Mouse (Mus musculus): ENCODE measurements around the gene Rap1gds1. TPM values are rescaled to one million over a fixed set of nuclear protein-coding genes. Genes with fewer than 3 reads are reported as not detected.
A peak's percentile ranks its signal among the peaks of the same experiment; 100 is the strongest.

Rap1gds1 gene
- polyA plus RNA-seq, 1 experiment from 2014 or later, result 61.3 TPM

DNA sequence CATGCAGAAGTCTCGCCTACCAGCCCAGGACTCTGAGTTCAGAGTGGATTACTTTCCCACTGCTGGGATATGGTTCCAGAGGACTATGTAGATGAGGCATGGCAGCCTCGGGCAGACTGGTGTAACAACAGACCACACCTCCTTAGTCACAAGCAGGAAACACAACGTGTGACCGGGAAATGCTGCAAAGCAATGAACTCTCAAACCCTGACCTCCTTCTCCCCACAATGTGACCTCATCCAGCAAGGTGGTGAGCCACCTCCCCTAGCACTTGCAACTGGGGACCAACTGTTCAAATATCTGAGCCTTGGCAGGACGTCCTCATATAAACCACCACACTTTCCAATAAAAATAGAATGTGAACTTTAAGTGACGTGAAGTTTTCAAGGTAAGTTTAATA lies 41.8 kb downstream of the Rap1gds1 start:
- H3K36me3 ChIP-seq, result peaks cover 19% of the 10 kb centered on the region; the same call in 1 of the 2 replicates
- H3K27me3 ChIP-seq (ENCODE audit: insufficient read depth, poor library complexity, severe bottlenecking), result no peaks in the 10 kb centered on the region
- no peak overlapping the region for H3K27ac ChIP-seq
- H3K4me1 ChIP-seq (replicated peaks), result no peaks in the 10 kb centered on the region
- H3K4me3 ChIP-seq, result no peak overlapping the region
- WGBS, result 85% methylated on average over 6 of the region's 6 CpGs
- H3K9me3 ChIP-seq, result no peaks in the 10 kb centered on the region
- DNase-seq (ENCODE audit: low spot score), result no peak

GRCm38 (mm10) chr3:139030644-139031227 lies 44.3 kb downstream of the Rap1gds1 start:
- no peaks in the 10 kb centered on the region for H3K27me3 ChIP-seq (ENCODE audit: insufficient read depth, poor library complexity, severe bottlenecking)
- no peak overlapping the region for H3K4me3 ChIP-seq
- H3K36me3 ChIP-seq, result peaks cover 14% of the 10 kb centered on the region; the same call in 1 of the 2 replicates
- no peaks in the 10 kb centered on the region for H3K9me3 ChIP-seq
- no peak for DNase-seq (ENCODE audit: low spot score)
- no peak overlapping the region for H3K27ac ChIP-seq
- WGBS, result 95% methylated on average over 4 of the region's 4 CpGs
- no peaks in the 10 kb centered on the region for H3K4me1 ChIP-seq (replicated peaks)

DNA sequence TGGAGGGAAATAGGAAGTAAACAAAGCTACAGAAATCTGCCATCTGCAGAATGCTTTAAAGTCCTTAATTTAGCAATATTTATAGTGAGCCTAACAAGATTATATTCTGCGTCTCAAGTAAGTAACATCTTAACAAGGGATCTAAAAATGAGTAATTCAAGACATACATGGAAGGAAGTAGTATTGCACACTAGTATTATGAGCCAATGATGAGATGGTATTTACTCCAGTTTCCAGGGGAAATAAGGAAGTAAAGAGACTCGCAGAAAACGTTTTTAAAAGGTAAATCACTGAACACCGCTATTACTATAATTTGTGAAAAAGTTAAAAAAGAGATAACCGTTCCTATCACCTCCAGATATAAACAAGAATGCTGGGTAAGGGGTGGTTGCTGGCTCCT lies 49.9 kb downstream of the Rap1gds1 start:
- H3K4me3 ChIP-seq, result no peak overlapping the region
- 94% methylated on average over 5 of the region's 5 CpGs for WGBS
- H3K9me3 ChIP-seq, result no peaks in the 10 kb centered on the region
- peaks cover 11% of the 10 kb centered on the region; the same call in 1 of the 2 replicates for H3K36me3 ChIP-seq
- peaks cover 8% of the 10 kb centered on the region; the same call in 1 of the 2 replicates for H3K4me1 ChIP-seq (replicated peaks)
- no peak for DNase-seq (ENCODE audit: low spot score)
- no peaks in the 10 kb centered on the region for H3K27me3 ChIP-seq (ENCODE audit: insufficient read depth, poor library complexity, severe bottlenecking)
- no peak overlapping the region for H3K27ac ChIP-seq

DNA sequence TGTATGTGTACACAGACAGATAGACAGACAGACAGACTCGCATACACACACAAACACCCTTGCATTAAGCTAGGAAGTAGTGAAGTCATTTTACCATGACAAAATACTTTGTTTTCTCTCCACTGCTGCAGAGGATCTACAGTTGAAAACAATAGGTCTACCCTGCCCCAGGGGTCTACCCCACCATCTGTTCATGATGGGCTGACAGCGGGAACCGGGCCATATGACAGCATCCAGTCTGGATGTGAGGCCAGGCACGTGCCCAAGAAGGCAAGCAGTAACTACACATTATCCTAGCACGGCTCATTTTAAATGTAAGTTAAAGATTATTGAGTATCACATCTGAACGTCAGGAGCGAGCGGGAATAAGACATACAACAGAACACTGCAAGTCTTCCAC lies 51.4 kb downstream of the Rap1gds1 start:
- H3K9me3 ChIP-seq, result no peaks in the 10 kb centered on the region
- peaks cover 8% of the 10 kb centered on the region; the same call in 1 of the 2 replicates for H3K36me3 ChIP-seq
- DNase-seq (ENCODE audit: low spot score), result peak; percentile 36
- H3K27ac ChIP-seq, result no peak overlapping the region
- peaks cover 8% of the 10 kb centered on the region; the same call in 1 of the 2 replicates for H3K4me1 ChIP-seq (replicated peaks)
- WGBS, result 64% methylated on average over 8 of the region's 8 CpGs
- no peak overlapping the region for H3K4me3 ChIP-seq
- H3K27me3 ChIP-seq (ENCODE audit: insufficient read depth, poor library complexity, severe bottlenecking), result no peaks in the 10 kb centered on the region

DNA sequence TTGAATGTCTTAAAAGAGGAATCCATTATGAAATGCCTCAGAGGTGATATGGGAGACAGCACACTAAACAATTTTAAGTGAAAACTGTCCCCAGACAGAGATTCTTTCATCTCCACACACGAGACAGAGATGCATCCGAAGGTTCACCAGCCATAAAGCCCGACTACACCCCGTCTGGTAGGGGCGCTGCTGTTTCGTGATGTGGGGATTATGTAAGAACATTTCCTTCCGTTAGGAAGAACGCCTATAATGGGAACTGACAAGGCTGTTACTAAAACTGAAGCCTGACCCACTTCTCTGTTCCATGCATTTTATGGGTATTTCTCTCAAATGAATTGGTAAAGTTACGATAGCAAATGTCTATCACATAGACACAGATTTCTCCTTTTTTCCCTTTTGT lies 62.6 kb downstream of the Rap1gds1 start:
- no peak overlapping the region for H3K27ac ChIP-seq
- 93% methylated on average over 9 of the region's 9 CpGs for WGBS
- peaks cover 14% of the 10 kb centered on the region for H3K36me3 ChIP-seq
- no peaks in the 10 kb centered on the region for H3K27me3 ChIP-seq (ENCODE audit: insufficient read depth, poor library complexity, severe bottlenecking)
- no peaks in the 10 kb centered on the region for H3K4me1 ChIP-seq (replicated peaks)
- no peak for DNase-seq (ENCODE audit: low spot score)
- no peak overlapping the region for H3K4me3 ChIP-seq
- no peaks in the 10 kb centered on the region for H3K9me3 ChIP-seq

DNA sequence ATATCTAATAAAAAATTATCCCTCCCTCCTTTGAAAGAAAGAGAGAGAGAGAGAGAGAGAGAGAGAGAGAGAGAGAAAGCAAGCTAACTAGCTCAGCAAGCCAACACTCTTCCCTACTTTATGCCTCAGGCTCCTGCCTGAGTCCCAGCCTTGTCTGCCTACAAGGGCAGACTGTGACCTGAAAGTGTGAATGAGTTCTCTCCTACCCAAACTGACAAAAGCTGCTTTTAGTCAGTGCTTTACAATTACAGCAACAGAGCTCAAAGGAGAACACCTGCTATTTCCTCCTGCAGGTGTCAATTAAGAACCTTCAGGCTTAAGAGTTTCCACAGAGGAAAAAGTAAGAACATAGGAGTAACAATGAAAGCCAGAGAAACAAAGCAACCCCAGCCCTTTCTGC lies 69.3 kb downstream of the Rap1gds1 start:
- H3K9me3 ChIP-seq, result no peaks in the 10 kb centered on the region
- DNase-seq (ENCODE audit: low spot score), result no peak

GRCm38 (mm10) chr3:139002774-139003173 lies 72.2 kb downstream of the Rap1gds1 start:
- WGBS, result 84% methylated on average over 6 of the region's 6 CpGs
- H3K36me3 ChIP-seq, result peaks cover 4% of the 10 kb centered on the region; the same call in 1 of the 2 replicates
- no peaks in the 10 kb centered on the region for H3K9me3 ChIP-seq
- H3K27me3 ChIP-seq (ENCODE audit: insufficient read depth, poor library complexity, severe bottlenecking), result no peaks in the 10 kb centered on the region
- no peak overlapping the region for H3K4me3 ChIP-seq
- no peak overlapping the region for H3K27ac ChIP-seq
- no peak for DNase-seq (ENCODE audit: low spot score)
- H3K4me1 ChIP-seq (replicated peaks), result no peaks in the 10 kb centered on the region; the same call in 1 of the 2 replicates

More for the DNA sequence above, 69.3 kb downstream of the Rap1gds1 start:
- Histone ChIP-seq H3K27ac (no peak overlapping the region), H3K27me3 (ENCODE audit: insufficient read depth, poor library complexity, severe bottlenecking) (no peaks in the 10 kb centered on the region), H3K4me3 (no peak overlapping the region), H3K36me3 (0 out of 2 replicates have a peak, but pooled peaks cover 4% of the 10 kb centered on the region), H3K4me1 (replicated peaks) (no peaks in the 10 kb centered on the region; the same call in 1 of the 2 replicates)

DNA sequence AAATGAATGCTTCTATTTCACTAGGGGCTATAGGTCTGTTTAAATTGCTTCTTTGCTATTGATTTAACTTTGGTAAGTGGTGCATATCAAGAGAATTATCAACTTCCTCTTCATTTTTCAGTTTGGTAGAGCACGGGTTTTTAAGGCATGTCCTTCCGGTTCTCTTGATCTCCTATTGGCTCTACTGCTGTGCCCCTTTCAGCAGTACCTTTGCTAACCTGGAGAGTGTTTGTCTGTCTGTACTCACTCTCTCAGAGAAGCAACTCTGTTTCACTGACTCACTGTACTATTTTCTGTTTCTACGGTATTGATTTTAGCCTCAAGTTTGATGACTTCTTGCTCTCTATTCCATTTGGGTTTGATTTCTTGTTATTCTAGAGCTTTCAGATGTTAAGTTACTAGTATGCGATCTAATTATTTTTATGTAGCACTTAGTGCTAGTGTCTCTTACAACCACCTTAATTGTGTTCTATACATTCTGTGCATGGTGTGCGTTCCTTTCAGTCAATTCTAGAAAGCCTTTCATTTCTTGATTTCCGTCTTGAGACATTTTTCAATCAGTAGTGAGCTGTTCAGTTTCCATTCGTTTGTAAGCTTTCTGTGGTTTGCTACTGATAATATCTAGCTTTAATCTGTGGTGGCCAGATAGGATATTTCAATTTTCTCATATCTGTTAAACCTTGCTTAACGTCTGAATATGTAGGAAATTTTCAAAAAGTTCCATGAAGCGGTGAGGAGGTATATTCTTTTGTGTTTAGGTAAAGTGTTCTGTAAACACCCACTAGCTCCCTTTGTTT lies 74.7 kb downstream of the Rap1gds1 start:
- Histone ChIP-seq H3K4me1 (replicated peaks) (no peaks in the 10 kb centered on the region; the same call in 1 of the 2 replicates), H3K27me3 (ENCODE audit: insufficient read depth, poor library complexity, severe bottlenecking) (no peaks in the 10 kb centered on the region), H3K4me3 (no peak overlapping the region), H3K27ac (no peak overlapping the region), H3K36me3 (peaks cover 25% of the 10 kb centered on the region), H3K9me3 (peaks cover 3% of the 10 kb centered on the region; the same call in 1 of the 2 replicates)
- no peak for DNase-seq (ENCODE audit: low spot score)
- WGBS, result 95% methylated on average over 9 of the region's 9 CpGs

GRCm38 (mm10) chr3:138993473-138993872 lies 81.5 kb downstream of the Rap1gds1 start:
- Histone ChIP-seq H3K27ac (no peak overlapping the region), H3K36me3 (peaks cover 28% of the 10 kb centered on the region), H3K9me3 (peaks cover 3% of the 10 kb centered on the region; the same call in 1 of the 2 replicates), H3K4me3 (no peak overlapping the region), H3K27me3 (ENCODE audit: insufficient read depth, poor library complexity, severe bottlenecking) (no peaks in the 10 kb centered on the region), H3K4me1 (replicated peaks) (no peaks in the 10 kb centered on the region)
- DNase-seq (ENCODE audit: low spot score), result no peak
- WGBS, result 77% methylated on average over 5 of the region's 5 CpGs

- H3K36me3 ChIP-seq, result peaks cover 26% of the 10 kb centered on the region
- WGBS, result 88% methylated on average over 1 of the region's 1 CpGs
- no peak overlapping the region for H3K27ac ChIP-seq
- DNase-seq (ENCODE audit: low spot score), result no peak
- no peak overlapping the region for H3K4me3 ChIP-seq
- H3K27me3 ChIP-seq (ENCODE audit: insufficient read depth, poor library complexity, severe bottlenecking), result no peaks in the 10 kb centered on the region
- no peaks in the 10 kb centered on the region for H3K4me1 ChIP-seq (replicated peaks)
- H3K9me3 ChIP-seq, result peaks cover 6% of the 10 kb centered on the region
These were observed 83.6 kb downstream of the Rap1gds1 start for GRCm38 (mm10) chr3:138991367-138991766.

- Histone ChIP-seq H3K4me1 (replicated peaks) (no peaks in the 10 kb centered on the region), H3K27ac (no peak overlapping the region), H3K27me3 (ENCODE audit: insufficient read depth, poor library complexity, severe bottlenecking) (no peaks in the 10 kb centered on the region), H3K9me3 (peaks cover 5% of the 10 kb centered on the region), H3K4me3 (no peak overlapping the region), H3K36me3 (peaks cover 19% of the 10 kb centered on the region)
- WGBS, result 96% methylated on average over 7 of the region's 7 CpGs
- DNase-seq (ENCODE audit: low spot score), result no peak
These were observed 85.9 kb downstream of the Rap1gds1 start for GRCm38 (mm10) chr3:138989141-138989540.

GRCm38 (mm10) chr3:138988004-138988403 lies 87.0 kb downstream of the Rap1gds1 start:
- Histone ChIP-seq H3K27ac (no peak overlapping the region), H3K4me1 (replicated peaks) (no peaks in the 10 kb centered on the region), H3K27me3 (ENCODE audit: insufficient read depth, poor library complexity, severe bottlenecking) (no peaks in the 10 kb centered on the region), H3K36me3 (peaks cover 23% of the 10 kb centered on the region), H3K9me3 (peaks cover 5% of the 10 kb centered on the region), H3K4me3 (no peak overlapping the region)
- 92% methylated on average over 5 of the region's 5 CpGs for WGBS
- no peak for DNase-seq (ENCODE audit: low spot score)

- DNase-seq (ENCODE audit: low spot score), result no peak
- Histone ChIP-seq H3K9me3 (peaks cover 1% of the 10 kb centered on the region), H3K4me1 (replicated peaks) (no peaks in the 10 kb centered on the region), H3K27ac (no peak overlapping the region), H3K4me3 (no peak overlapping the region), H3K36me3 (peaks cover 19% of the 10 kb centered on the region; the same call in 1 of the 2 replicates), H3K27me3 (ENCODE audit: insufficient read depth, poor library complexity, severe bottlenecking) (no peaks in the 10 kb centered on the region)
- WGBS, result 92% methylated on average over 6 of the region's 6 CpGs
These were observed 92.8 kb downstream of the Rap1gds1 start for GRCm38 (mm10) chr3:138982249-138982648.

All from hindbrain, embryonic 10.5 days (tissue).